Mouse (Mus musculus): ENCODE data around the gene Gm6169. TPM values are rescaled to one million over a fixed set of nuclear protein-coding genes. Genes with fewer than 3 reads are reported as not detected.
"Not testable (repeated sequence)": the region's sequence is repeated elsewhere in the genome, so short reads cannot be mapped to it uniquely, and the experiment has no call there.

The Gm6169 gene
- polyA plus RNA-seq, 1 experiment from 2014 or later, result 0.92 TPM

DNA sequence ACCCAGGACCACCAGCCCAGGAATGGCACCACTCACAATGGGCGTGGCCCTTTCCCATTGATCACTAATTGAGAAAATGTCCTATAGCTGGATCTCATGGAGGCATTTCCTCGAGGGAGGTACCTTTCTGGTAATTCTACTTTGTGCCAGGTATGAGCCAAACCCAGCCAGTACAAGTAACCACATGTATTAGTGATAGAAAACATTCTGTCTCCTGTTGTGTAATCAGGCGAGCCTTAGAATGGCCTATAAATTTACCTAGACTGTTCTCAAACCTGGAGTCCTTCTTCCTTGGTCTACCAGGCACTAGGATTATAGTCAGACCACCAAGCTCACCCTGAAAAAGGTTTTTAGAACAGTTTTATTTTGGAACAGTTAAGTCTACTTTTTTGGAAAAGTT is 22.3 kb upstream of the Gm6169 start:
- H3K9me3 ChIP-seq (ENCODE audit: low read length), result no peaks in the 10 kb centered on the region
- no peak for TF ChIP-seq CTCF (IDR thresholded peaks at IDR 0.05; ENCODE audit: low read depth)
- no peak for TF ChIP-seq EP300 (IDR thresholded peaks at IDR 0.05; ENCODE audit: low read depth)
- no peaks in the 10 kb centered on the region for H3K36me3 ChIP-seq (replicated peaks; ENCODE audit: insufficient read depth, low read length)
- 72% methylated on average over 3 of the region's 3 CpGs for WGBS (ENCODE audit: insufficient replicate concordance)
- no peak overlapping the region for H3K9ac ChIP-seq (replicated peaks)
- no peak for DNase-seq
- H3K4me2 ChIP-seq (ENCODE audit: low read depth, low read length), result no peak overlapping the region
- ATAC-seq, result no peak
- H3K4me1 ChIP-seq (ENCODE audit: insufficient read depth), result no peaks in the 10 kb centered on the region
- no peak overlapping the region for H3K27ac ChIP-seq (ENCODE audit: low read depth)
- H3K4me3 ChIP-seq (ENCODE audit: low read depth, low read length), result no peak overlapping the region
- no peaks in the 10 kb centered on the region for H3K27me3 ChIP-seq (ENCODE audit: insufficient read depth, low read length)

DNA sequence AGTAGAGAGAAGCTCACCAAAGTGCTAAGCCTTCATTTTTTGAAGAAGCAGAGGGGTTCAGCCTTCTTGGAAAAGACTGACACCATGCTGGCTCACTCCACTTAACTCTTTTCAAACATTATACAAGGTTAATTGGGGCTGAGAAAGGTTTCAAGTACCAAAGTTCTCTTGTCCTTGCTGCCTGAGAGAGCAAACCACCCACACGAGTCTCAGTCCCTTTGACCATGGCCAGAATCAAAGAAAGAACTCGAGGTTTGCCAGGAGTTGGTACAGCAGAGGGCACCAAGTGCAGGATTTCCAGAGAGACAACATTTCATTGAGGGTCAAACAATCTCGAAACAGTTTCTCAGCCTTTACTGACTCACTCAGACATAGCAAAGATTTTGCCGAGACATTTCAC is 10.0 kb upstream of the Gm6169 start:
- WGBS (ENCODE audit: insufficient replicate concordance), result 75% methylated on average over 4 of the region's 4 CpGs
- no peak for ATAC-seq

DNA sequence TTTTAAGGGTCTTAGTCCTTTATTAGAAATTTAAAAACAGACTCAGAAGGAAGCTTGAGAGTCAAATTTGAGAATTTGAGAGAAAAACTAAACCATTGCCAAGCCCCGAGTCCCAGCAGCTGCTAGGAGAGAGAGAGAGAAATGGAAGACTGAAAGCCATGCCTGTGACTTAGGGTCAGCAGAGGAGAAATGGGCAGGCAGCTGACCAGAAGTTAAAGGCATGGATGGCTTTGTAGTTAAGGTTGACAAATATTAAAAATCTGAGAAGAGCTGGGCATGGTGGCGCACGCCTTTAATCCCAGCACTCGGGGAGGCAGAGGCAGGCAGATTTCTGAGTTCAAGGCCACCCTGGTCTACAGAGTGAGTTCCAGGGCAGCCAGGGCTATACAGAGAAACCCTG is 8.7 kb upstream of the Gm6169 start:
- not testable (repeated sequence) for H3K27ac ChIP-seq (ENCODE audit: low read depth); H3K4me1 ChIP-seq (ENCODE audit: insufficient read depth); H3K36me3 ChIP-seq (replicated peaks; ENCODE audit: insufficient read depth, low read length); DNase-seq; H3K9ac ChIP-seq (replicated peaks); H3K27me3 ChIP-seq (ENCODE audit: insufficient read depth, low read length); ATAC-seq; H3K9me3 ChIP-seq (ENCODE audit: low read length); H3K4me2 ChIP-seq (ENCODE audit: low read depth, low read length); H3K4me3 ChIP-seq (ENCODE audit: low read depth, low read length)
- 88% methylated on average over 4 of the region's 4 CpGs for WGBS (ENCODE audit: insufficient replicate concordance)

More for the DNA sequence above, 10.0 kb upstream of the Gm6169 start:
- no peak overlapping the region for H3K9ac ChIP-seq (replicated peaks)
- H3K4me3 ChIP-seq (ENCODE audit: low read depth, low read length), result no peak overlapping the region
- no peaks in the 10 kb centered on the region for H3K27me3 ChIP-seq (ENCODE audit: insufficient read depth, low read length)
- no peaks in the 10 kb centered on the region for H3K36me3 ChIP-seq (replicated peaks; ENCODE audit: insufficient read depth, low read length)
- no peaks in the 10 kb centered on the region for H3K4me1 ChIP-seq (ENCODE audit: insufficient read depth)
- no peak overlapping the region for H3K27ac ChIP-seq (ENCODE audit: low read depth)
- no peak for DNase-seq
- H3K4me2 ChIP-seq (ENCODE audit: low read depth, low read length), result no peak overlapping the region
- H3K9me3 ChIP-seq (ENCODE audit: low read length), result no peaks in the 10 kb centered on the region
- TF ChIP-seq EP300 (IDR thresholded peaks at IDR 0.05; ENCODE audit: low read depth) (no peak), CTCF (IDR thresholded peaks at IDR 0.05; ENCODE audit: low read depth) (no peak)

DNA sequence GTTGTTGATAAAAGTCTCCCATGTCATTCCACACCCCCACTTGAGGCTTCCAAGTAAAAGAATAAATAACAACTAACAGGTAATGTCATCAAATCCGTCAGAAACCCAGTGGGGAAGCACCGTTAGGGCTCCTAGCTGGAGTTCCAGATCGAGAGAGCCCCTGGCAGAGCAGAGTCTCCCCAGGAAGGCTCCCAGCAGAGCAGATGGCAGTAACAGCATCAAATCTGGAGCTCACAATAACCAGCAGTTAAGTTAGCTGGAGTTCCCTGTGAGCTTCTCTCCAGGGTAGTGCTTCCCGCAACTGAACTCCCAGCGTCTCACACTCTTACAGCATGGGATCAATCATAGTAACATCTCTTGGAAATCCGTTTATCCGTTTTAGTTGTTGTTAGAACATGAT is 6.0 kb upstream of the Gm6169 start:
- Histone ChIP-seq H3K4me2 (ENCODE audit: low read depth, low read length) (no peak overlapping the region), H3K27me3 (ENCODE audit: insufficient read depth, low read length) (no peaks in the 10 kb centered on the region), H3K4me1 (ENCODE audit: insufficient read depth) (no peaks in the 10 kb centered on the region), H3K9me3 (ENCODE audit: low read length) (no peaks in the 10 kb centered on the region), H3K36me3 (replicated peaks; ENCODE audit: insufficient read depth, low read length) (no peaks in the 10 kb centered on the region), H3K9ac (replicated peaks) (no peak overlapping the region), H3K4me3 (ENCODE audit: low read depth, low read length) (no peak overlapping the region), H3K27ac (ENCODE audit: low read depth) (no peak overlapping the region)
- DNase-seq (no peak), ATAC-seq (no peak)
- 76% methylated on average over 7 of the region's 7 CpGs for WGBS (ENCODE audit: insufficient replicate concordance)
- no peak for TF ChIP-seq EP300 (IDR thresholded peaks at IDR 0.05; ENCODE audit: low read depth)
- no peak for TF ChIP-seq CTCF (IDR thresholded peaks at IDR 0.05; ENCODE audit: low read depth)

DNA sequence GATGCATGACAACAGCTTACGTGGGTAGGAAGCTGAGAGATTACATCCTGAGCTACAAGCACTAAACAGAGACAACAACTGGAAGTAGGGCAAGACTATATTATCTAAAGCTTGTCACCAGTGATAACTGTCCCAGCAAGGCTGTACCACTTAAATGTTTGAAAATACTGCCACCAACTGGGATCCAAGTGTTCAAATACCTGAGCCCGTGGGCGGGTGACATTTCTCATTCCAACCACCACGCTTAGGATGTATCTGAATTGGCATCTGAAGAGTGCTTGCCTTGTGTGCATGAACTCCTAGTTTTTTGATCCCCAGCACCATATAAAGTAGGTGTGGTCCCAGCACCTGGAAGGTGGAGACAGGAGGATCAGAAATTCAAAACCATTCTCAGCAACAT is 3.3 kb downstream of the Gm6169 start:
- TF ChIP-seq CTCF (IDR thresholded peaks at IDR 0.05; ENCODE audit: low read depth) (no peak), EP300 (IDR thresholded peaks at IDR 0.05; ENCODE audit: low read depth) (no peak)
- Histone ChIP-seq H3K4me2 (ENCODE audit: low read depth, low read length) (no peak overlapping the region), H3K27ac (ENCODE audit: low read depth) (no peak overlapping the region), H3K27me3 (ENCODE audit: insufficient read depth, low read length) (no peaks in the 10 kb centered on the region), H3K9me3 (ENCODE audit: low read length) (no peaks in the 10 kb centered on the region), H3K36me3 (replicated peaks; ENCODE audit: insufficient read depth, low read length) (no peaks in the 10 kb centered on the region), H3K9ac (replicated peaks) (no peak overlapping the region), H3K4me3 (ENCODE audit: low read depth, low read length) (no peak overlapping the region), H3K4me1 (ENCODE audit: insufficient read depth) (no peaks in the 10 kb centered on the region)
- ATAC-seq (no peak), DNase-seq (no peak)
- WGBS (ENCODE audit: insufficient replicate concordance), result 65% methylated on average over 4 of the region's 4 CpGs

DNA sequence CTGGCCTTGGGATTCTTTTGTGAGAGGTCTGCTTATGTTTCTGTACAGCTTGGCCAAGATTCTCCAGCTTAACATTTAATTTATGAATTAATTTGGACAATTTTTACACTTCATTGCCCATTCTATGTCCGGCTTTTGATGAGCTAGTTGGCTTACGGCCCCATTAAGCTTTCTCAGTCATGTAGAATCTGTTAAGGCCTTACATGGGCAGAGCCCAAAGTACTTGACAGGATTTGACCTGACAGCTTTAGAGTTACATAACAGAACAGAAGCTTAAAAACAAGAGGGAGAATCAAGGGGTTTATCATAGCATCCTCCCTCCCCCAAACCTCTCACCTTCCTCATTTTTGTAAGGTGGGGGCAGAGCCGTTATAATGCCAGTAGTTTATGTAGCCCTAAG is 10.9 kb downstream of the Gm6169 start:
- ATAC-seq (no peak), DNase-seq (no peak)
- no peaks in the 10 kb centered on the region for H3K4me1 ChIP-seq (ENCODE audit: insufficient read depth)
- H3K9ac ChIP-seq (replicated peaks), result no peak overlapping the region
- WGBS (ENCODE audit: insufficient replicate concordance), result 85% methylated on average over 3 of the region's 3 CpGs
- no peak overlapping the region for H3K4me2 ChIP-seq (ENCODE audit: low read depth, low read length)
- H3K9me3 ChIP-seq (ENCODE audit: low read length), result no peaks in the 10 kb centered on the region
- H3K4me3 ChIP-seq (ENCODE audit: low read depth, low read length), result no peak overlapping the region
- no peaks in the 10 kb centered on the region for H3K27me3 ChIP-seq (ENCODE audit: insufficient read depth, low read length)
- H3K27ac ChIP-seq (ENCODE audit: low read depth), result no peak overlapping the region
- no peak for TF ChIP-seq EP300 (IDR thresholded peaks at IDR 0.05; ENCODE audit: low read depth)
- TF ChIP-seq CTCF (IDR thresholded peaks at IDR 0.05; ENCODE audit: low read depth), result no peak
- H3K36me3 ChIP-seq (replicated peaks; ENCODE audit: insufficient read depth, low read length), result no peaks in the 10 kb centered on the region

DNA sequence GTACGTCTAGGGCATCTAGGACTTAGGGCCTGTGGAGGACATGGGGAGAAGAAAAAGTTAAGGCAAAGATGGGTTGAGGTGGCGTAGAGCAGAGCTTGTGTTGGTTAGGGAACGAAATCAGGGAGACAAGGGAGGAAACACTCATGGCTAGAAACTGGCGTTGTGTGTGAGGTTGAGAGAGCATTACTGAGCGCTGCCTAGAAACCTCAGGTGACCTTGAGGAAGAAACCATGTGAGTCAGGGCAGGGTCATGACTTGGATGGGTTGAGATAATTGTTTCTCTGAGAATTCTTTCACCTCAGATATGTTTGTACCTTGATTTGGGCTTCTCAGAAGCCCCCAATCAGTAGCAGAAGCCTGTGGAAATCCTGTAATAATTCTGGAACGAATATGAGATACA is 11.6 kb downstream of the Gm6169 start:
- TF ChIP-seq CTCF (IDR thresholded peaks at IDR 0.05; ENCODE audit: low read depth) (no peak), EP300 (IDR thresholded peaks at IDR 0.05; ENCODE audit: low read depth) (no peak)
- H3K4me2 ChIP-seq (ENCODE audit: low read depth, low read length), result no peak overlapping the region
- H3K27ac ChIP-seq (ENCODE audit: low read depth), result no peak overlapping the region
- DNase-seq (no peak), ATAC-seq (no peak)
- no peak overlapping the region for H3K4me3 ChIP-seq (ENCODE audit: low read depth, low read length)
- WGBS (ENCODE audit: insufficient replicate concordance), result 80% methylated on average over 6 of the region's 6 CpGs
- H3K36me3 ChIP-seq (replicated peaks; ENCODE audit: insufficient read depth, low read length), result no peaks in the 10 kb centered on the region
- H3K4me1 ChIP-seq (ENCODE audit: insufficient read depth), result no peaks in the 10 kb centered on the region
- no peaks in the 10 kb centered on the region for H3K27me3 ChIP-seq (ENCODE audit: insufficient read depth, low read length)
- no peaks in the 10 kb centered on the region for H3K9me3 ChIP-seq (ENCODE audit: low read length)
- no peak overlapping the region for H3K9ac ChIP-seq (replicated peaks)

Data from liver, postnatal 0 days (tissue).